Mouse (Mus musculus) thymus, postnatal 10 days (tissue): ENCODE measurements around the gene Ift140.

Experiments used
- DNase-seq, 2 experiments: peaks; one replicate each; pipeline ENCODE4 v3.0.0; 2021; ENCODE audit warnings: low spot score in 2 of 2

Gene Ift140

GRCm38 (mm10) chr17:25077771-25078372 is 62.0 kb downstream of the Ift140 start:
- no peak for DNase-seq

- no peak for DNase-seq
Observed at GRCm38 (mm10) chr17:25080210-25080609, 64.3 kb downstream of the Ift140 start.

GRCm38 (mm10) chr17:25080960-25081381 is 65.1 kb downstream of the Ift140 start:
- DNase-seq: no peak

- no peak for DNase-seq
Observed at GRCm38 (mm10) chr17:25082081-25082847, 66.4 kb downstream of the Ift140 start.

GRCm38 (mm10) chr17:25082887-25083286 is 67.0 kb downstream of the Ift140 start:
- DNase-seq: no peak

GRCm38 (mm10) chr17:25083444-25083931 is 67.6 kb downstream of the Ift140 start, which contains the start of gene Tmem204:
Tmem204 (minus strand) TSS chr17:25083591.
- no peak for DNase-seq

- no peak for DNase-seq
Observed at GRCm38 (mm10) chr17:25084835-25085385, 69.0 kb downstream of the Ift140 start.

GRCm38 (mm10) chr17:25086724-25087123 is 70.8 kb downstream of the Ift140 start:
- DNase-seq: no peak

- no peak for DNase-seq
Observed at GRCm38 (mm10) chr17:25089158-25089557, 73.3 kb downstream of the Ift140 start.

GRCm38 (mm10) chr17:25090450-25090849 is 74.6 kb downstream of the Ift140 start:
- DNase-seq: no peak

GRCm38 (mm10) chr17:25096221-25096620 is 80.3 kb downstream of the Ift140 start:
- no peak for DNase-seq

- DNase-seq: no peak
Observed at GRCm38 (mm10) chr17:25100052-25100451, 84.2 kb downstream of the Ift140 start.

GRCm38 (mm10) chr17:25101338-25101737 is 85.5 kb downstream of the Ift140 start:
- no peak for DNase-seq

- no peak for DNase-seq
Observed at GRCm38 (mm10) chr17:25107786-25108185, 91.9 kb downstream of the Ift140 start.

- no peak for DNase-seq
Observed at GRCm38 (mm10) chr17:25109578-25109977, 93.7 kb downstream of the Ift140 start.

- DNase-seq: no peak
Observed at GRCm38 (mm10) chr17:25110590-25110989, 94.7 kb downstream of the Ift140 start.

- no peak for DNase-seq
Observed at GRCm38 (mm10) chr17:25111220-25111619, 95.3 kb downstream of the Ift140 start.

- DNase-seq: no peak
Observed at GRCm38 (mm10) chr17:25111739-25112422, 96.0 kb downstream of the Ift140 start.

GRCm38 (mm10) chr17:25112423-25112810 is 96.5 kb downstream of the Ift140 start:
- DNase-seq: no peak

GRCm38 (mm10) chr17:25114908-25115645 is 99.2 kb downstream of the Ift140 start:
- no peak for DNase-seq

- DNase-seq: peak; percentile 84 to 92
Observed at GRCm38 (mm10) chr17:25115664-25116432, 100.0 kb downstream of the Ift140 start, which contains the start of gene Telo2. Telo2 (minus strand) TSS chr17:25115967.
